Mouse (Mus musculus) embryonic stem cell, embryonic (primary cell): ENCODE measurements around the gene Chmp4b.

Source experiments
- CTCF ChIA-PET, 4 experiments: fragments of 300-600 bp in 2 of 4; fragments of 350-600 bp in 2 of 4; sonication (Branson Sonifier 250); formaldehyde crosslinking; loops; one replicate each; lab custom pipeline; 2022; ENCODE audit warnings: inconsistent platforms in 2 of 4; lab: Charles Lee
- POLR2A ChIA-PET, 4 experiments: fragments of 300-600 bp in 2 of 4; fragments of 350-600 bp in 2 of 4; sonication (Branson Sonifier 250); formaldehyde crosslinking; loops; one replicate each; lab custom pipeline; 2022; ENCODE audit warnings: antibody characterized with exemption in 4 of 4, inconsistent platforms in 1 of 4; lab: Charles Lee

Gene Chmp4b

DNA sequence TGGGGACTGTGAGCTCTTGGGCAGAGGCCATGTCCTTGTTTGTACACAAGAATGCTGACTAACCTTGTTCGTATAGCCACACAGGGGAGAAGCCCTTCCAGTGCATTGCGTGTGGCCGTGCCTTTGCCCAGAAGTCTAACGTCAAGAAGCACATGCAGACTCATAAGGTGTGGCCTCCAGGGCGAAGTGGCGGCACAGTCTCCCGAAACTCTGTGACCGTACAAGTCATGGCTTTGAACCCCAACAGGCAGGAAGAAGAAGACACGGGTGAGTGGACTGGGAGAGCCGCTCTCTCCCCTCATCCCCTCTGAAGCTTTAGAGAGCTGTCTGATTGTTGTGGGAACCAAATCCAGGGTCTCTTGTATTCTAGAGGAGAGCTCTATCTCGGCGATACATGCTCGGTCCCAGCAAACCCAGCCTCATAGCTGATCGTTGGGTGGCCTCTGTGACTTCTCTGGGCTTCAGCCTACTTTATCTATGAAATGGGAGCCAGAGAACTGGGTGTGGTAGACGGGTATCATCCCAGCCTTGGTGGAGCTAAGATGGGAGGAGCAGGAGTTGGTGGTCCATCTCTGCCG, 19.2 kb upstream of the Chmp4b start:
- POLR2A ChIA-PET, result interaction anchor here in 2 of 4 experiments (0.8 to 1.9 kb wide), 5 partner anchors 9 to 180 kb away, joined by 3 to 7 read pairs (median 5); partner anchors contain the start of genes 4930519P11Rik (in 1 of the 2), Pxmp4 (in 1 of the 2) and Zfp341 (in 1 of the 2)
- CTCF ChIA-PET, result interaction anchor here in 2 of 4 experiments (0.6 to 1.3 kb wide), 4 partner anchors 8 to 1252 kb away, joined by 3 to 5 read pairs (median 3); partner anchors contain the start of gene Pxmp4 (in 1 of the 2)

DNA sequence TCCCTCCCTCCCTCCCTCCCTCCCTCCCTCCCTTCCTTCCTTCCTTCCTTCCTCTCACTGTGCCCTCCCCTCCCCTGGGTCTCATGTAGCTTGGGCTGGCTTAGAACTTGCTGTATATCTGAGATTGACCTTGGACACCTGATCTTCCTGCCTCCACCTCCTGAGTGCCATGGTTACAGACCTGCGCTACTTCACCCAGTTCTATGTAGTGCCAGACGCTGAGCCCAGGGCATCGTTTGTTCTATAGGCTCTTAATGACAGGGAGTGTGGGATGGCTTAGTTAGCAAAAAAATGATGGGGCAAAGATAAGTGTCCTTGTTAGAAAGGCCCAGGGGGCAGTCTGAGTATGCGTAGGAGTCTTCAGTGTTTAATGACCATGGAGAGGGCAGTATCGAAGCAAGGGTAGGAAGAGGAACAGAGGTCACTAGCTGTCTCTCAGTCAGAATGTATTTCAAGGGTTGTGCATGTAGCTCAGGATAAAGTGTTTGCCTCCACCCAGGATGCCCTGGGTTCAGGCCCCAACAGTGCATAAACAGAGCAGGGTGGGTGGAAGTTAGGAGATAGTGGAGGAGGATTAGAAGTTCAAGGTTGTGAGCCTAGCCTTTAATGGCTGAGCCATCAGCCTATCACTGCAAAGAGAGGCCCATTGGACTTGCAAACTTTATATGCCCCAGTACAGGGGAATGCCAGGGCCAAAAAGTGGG, 18.3 kb upstream of the Chmp4b start:
- ChIA-PET CTCF (interaction anchor here in 2 of 4 experiments (0.6 to 1.3 kb wide), 6 partner anchors 9 to 1087 kb away, joined by 3 to 6 read pairs (median 3); partner anchors contain the start of genes 4930519P11Rik (in 1 of the 2), Pxmp4 (in 1 of the 2) and Zfp341 (in 1 of the 2)), POLR2A (interaction anchor here in 2 of 4 experiments (0.6 to 4.2 kb wide), 9 partner anchors 18 to 986 kb away, joined by 3 to 19 read pairs (median 4); partner anchors contain the start of genes 4930519P11Rik (in 2 of the 2), Zfp341 (in 2 of the 2) and Pxmp4 (in 1 of the 2))

- ChIA-PET POLR2A (interaction anchor here in 3 of 4 experiments (0.6 to 4.2 kb wide), 4 partner anchors 20 to 75 kb away, joined by 3 to 19 read pairs (median 6); partner anchors contain the start of genes 4930519P11Rik (in 2 of the 3) and Zfp341 (in 2 of the 3)), CTCF (interaction anchor here in 2 of 4 experiments (0.7 to 1.1 kb wide), 5 partner anchors 10 to 1467 kb away, joined by 3 to 5 read pairs (median 3); partner anchors contain the start of genes 4930519P11Rik (in 1 of the 2) and Zfp341 (in 1 of the 2))
These were observed 17.4 kb upstream of the Chmp4b start for GRCm38 (mm10) chr2:154633876-154634644.

DNA sequence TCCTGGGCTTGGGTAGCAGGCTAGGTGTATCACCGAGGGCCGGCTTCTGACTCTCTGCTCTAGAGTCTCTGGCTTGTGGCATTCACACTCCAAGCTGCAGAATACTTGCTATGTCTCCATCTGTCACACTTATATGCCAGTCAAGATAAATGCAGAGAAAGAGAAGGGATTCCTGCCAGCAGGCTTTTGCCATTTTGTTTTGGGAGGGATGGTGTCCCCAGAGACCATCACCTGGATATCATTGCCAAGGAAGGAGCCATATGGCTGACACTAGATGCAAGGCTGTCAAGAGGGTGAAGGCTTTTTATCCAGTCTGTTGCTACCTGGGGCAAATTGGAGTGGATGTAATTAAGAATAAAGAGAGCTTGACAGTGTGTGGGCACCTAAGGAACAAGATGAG, 15.7 kb upstream of the Chmp4b start:
- ChIA-PET CTCF (interaction anchor here in 1 of 4 experiments (1.0 kb wide), 1 partner anchor 682 kb away, joined by 3 read pairs; no protein-coding TSS in a partner anchor), POLR2A (interaction anchor here in 3 of 4 experiments (0.7 to 4.2 kb wide), 4 partner anchors 8 to 22 kb away, joined by 3 to 19 read pairs (median 4); partner anchors contain the start of genes 4930519P11Rik (in 1 of the 3) and Zfp341 (in 1 of the 3))

GRCm38 (mm10) chr2:154638521-154638920, 13.0 kb upstream of the Chmp4b start:
- POLR2A ChIA-PET, result interaction anchor here in 2 of 4 experiments (0.6 to 2.5 kb wide), 8 partner anchors 16 to 211 kb away, joined by 3 to 13 read pairs (median 4); partner anchors contain the start of genes 4930519P11Rik (in 1 of the 2) and Zfp341 (in 1 of the 2)
- CTCF ChIA-PET, result interaction anchor here in 3 of 4 experiments (0.5 to 1.3 kb wide), 8 partner anchors 8 to 216 kb away, joined by 3 to 6 read pairs (median 4); partner anchors contain the start of genes Pxmp4 (in 1 of the 3) and Zfp341 (in 1 of the 3)

GRCm38 (mm10) chr2:154639115-154639514, 12.4 kb upstream of the Chmp4b start:
- ChIA-PET CTCF (interaction anchor here in 2 of 4 experiments (0.6 to 1.3 kb wide), 5 partner anchors 17 to 82 kb away, joined by 3 to 4 read pairs (median 3); partner anchors contain the start of genes Pxmp4 (in 1 of the 2) and Zfp341 (in 1 of the 2)), POLR2A (interaction anchor here in 2 of 4 experiments (0.6 to 2.5 kb wide), 8 partner anchors 16 to 212 kb away, joined by 3 to 13 read pairs (median 4); partner anchors contain the start of genes 4930519P11Rik (in 1 of the 2) and Zfp341 (in 1 of the 2))

DNA sequence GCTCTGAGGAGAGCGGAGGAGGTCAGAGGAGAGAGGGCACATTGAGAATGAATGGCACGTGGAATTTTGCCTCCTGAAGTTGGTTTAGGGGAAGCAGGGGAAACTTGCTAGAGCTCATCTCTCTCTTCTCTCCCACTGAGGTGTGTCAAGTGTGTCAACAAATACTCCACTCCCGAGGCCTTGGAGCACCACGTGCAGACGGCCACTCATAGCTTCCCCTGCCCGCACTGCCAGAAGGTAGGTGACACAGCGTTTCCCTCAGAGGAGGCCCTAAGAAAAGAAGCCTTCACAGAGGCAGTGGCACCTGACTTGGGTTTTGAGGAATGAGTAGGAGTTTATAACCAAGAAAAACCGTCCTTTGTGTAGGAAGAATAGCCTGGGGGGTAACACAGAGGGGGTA, 10.3 kb upstream of the Chmp4b start:
- POLR2A ChIA-PET, result interaction anchor here in 3 of 4 experiments (0.6 to 2.1 kb wide), 9 partner anchors 10 to 559 kb away, joined by 3 to 7 read pairs (median 3); no protein-coding TSS in a partner anchor
- CTCF ChIA-PET, result interaction anchor here in 3 of 4 experiments (0.7 to 1.3 kb wide), 4 partner anchors 9 to 72 kb away, joined by 3 to 5 read pairs (median 4); no protein-coding TSS in a partner anchor

GRCm38 (mm10) chr2:154642005-154642459, 9.5 kb upstream of the Chmp4b start:
- CTCF ChIA-PET, result interaction anchor here in 2 of 4 experiments (1.1 to 1.3 kb wide), 3 partner anchors 23 to 71 kb away, joined by 3 to 4 read pairs (median 4); no protein-coding TSS in a partner anchor
- POLR2A ChIA-PET, result interaction anchor here in 3 of 4 experiments (1.2 to 2.1 kb wide), 3 partner anchors 10 to 214 kb away, joined by 3 to 7 read pairs (median 7); no protein-coding TSS in a partner anchor

DNA sequence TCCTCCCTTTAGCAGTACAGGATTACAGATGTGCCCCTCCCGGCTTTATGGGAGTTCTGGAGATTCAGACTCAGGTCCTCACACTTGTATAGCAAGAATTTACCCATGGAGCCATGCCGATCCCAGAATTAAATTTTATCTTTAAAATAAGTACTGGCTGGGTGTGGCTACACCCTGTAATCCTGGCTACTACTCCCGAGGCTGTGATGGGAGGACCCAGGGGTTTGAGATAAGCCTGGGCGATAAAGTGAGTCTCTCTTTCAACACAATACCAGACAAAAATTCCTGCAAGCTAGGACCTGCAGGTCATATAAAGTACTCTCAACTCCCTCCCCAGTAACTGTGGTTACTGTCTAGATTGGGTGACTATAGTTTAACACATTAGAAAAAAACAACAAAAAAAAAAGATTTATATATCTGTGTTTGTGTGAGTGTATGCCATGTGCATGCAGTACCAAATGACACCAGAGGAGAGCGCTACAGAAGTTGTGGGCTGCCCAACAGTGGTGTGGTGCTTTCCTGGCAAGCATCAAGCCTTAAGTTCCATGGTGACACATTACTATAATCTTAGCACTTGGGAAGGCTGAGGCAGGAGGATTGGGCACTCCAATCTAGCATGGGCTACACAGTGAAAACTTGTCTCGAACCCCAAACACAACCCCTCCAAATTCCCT, 8.7 kb upstream of the Chmp4b start:
- ChIA-PET POLR2A (interaction anchor here in 1 of 4 experiments (1.1 kb wide), 1 partner anchor 28 kb away, joined by 3 read pairs; no protein-coding TSS in a partner anchor), CTCF (interaction anchor here in 1 of 4 experiments (1.2 kb wide), 1 partner anchor 24 kb away, joined by 3 read pairs; no protein-coding TSS in a partner anchor)

- POLR2A ChIA-PET, result interaction anchor here in 3 of 4 experiments (0.5 to 2.9 kb wide), 12 partner anchors 9 to 148 kb away, joined by 3 to 14 read pairs (median 4); partner anchors contain the start of genes Pxmp4 (in 1 of the 3), Raly (in 1 of the 3) and Zfp341 (in 1 of the 3)
- CTCF ChIA-PET, result interaction anchor here (0.6 to 2.1 kb wide), 10 partner anchors 9 to 72 kb away, joined by 3 to 17 read pairs (median 4); partner anchors contain the start of genes 4930519P11Rik (in 2 of the 4), Zfp341 (in 2 of the 4) and Pxmp4 (in 1 of the 4)
These were observed 4.9 kb upstream of the Chmp4b start for GRCm38 (mm10) chr2:154646634-154647033.

DNA sequence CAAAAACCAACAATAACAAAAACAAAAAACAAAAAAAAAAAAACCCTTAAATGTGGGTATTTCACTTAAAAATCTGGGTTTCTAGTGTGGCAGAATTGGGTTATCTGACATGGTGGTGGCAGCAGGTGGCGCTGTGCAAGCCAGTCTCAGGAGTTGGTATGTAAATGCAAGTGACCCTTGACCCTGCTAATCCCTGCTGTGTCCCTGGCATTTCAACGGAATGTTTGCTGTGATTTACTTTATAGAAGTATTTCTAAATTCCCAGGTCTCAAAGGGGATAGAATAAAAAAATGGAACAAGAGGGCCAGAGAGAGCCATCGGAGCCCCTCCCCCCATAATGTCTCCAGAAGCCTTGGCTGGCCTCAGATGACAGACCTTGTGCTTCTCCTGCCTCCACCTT, 3.4 kb upstream of the Chmp4b start:
- ChIA-PET POLR2A (interaction anchor here in 3 of 4 experiments (0.9 to 2.4 kb wide), 6 partner anchors 9 to 44 kb away, joined by 3 to 10 read pairs (median 4); partner anchors contain the start of gene Pxmp4 (in 1 of the 3)), CTCF (interaction anchor here in 1 of 4 experiments (1.1 to 1.3 kb wide), 3 partner anchors 9 to 24 kb away, joined by 3 to 4 read pairs (median 3); no protein-coding TSS in a partner anchor)

GRCm38 (mm10) chr2:154650404-154650803, 1.1 kb upstream of the Chmp4b start:
- POLR2A ChIA-PET, result interaction anchor here in 2 of 4 experiments (0.6 to 2.4 kb wide), 2 partner anchors 8 to 25 kb away, joined by 3 to 10 read pairs; no protein-coding TSS in a partner anchor
- CTCF ChIA-PET, result interaction anchor here in 2 of 4 experiments (1.5 to 1.6 kb wide), 2 partner anchors 27 to 36 kb away, joined by 3 to 5 read pairs; no protein-coding TSS in a partner anchor

- ChIA-PET CTCF (interaction anchor here in 2 of 4 experiments (0.6 to 0.9 kb wide), 2 partner anchors 22 to 245 kb away, joined by 3 to 5 read pairs; no protein-coding TSS in a partner anchor), POLR2A (interaction anchor here (0.6 to 8.0 kb wide), 26 partner anchors 9 to 1517 kb away, joined by 3 to 48 read pairs (median 3); partner anchors contain the start of genes Map1lc3a (in 1 of the 4) and Pxmp4 (in 1 of the 4))
These were observed 3.5 kb downstream of the Chmp4b start for GRCm38 (mm10) chr2:154654976-154655375.

- POLR2A ChIA-PET, result interaction anchor here (0.6 to 8.0 kb wide), 33 partner anchors 8 to 1516 kb away, joined by 3 to 48 read pairs (median 4); partner anchors contain the start of genes Pxmp4 (in 2 of the 4), a (in 2 of the 4), Map1lc3a (in 1 of the 4) and Raly (in 1 of the 4)
- CTCF ChIA-PET, result interaction anchor here in 3 of 4 experiments (0.6 to 1.6 kb wide), 3 partner anchors 17 to 246 kb away, joined by 4 to 5 read pairs (median 4); no protein-coding TSS in a partner anchor
These were observed 4.4 kb downstream of the Chmp4b start for GRCm38 (mm10) chr2:154655878-154656414.
